Mouse (Mus musculus): ENCODE results near the gene Cct7. TPM values are rescaled to one million over a fixed set of nuclear protein-coding genes. Genes with fewer than 3 reads are reported as not detected.

The Cct7 gene
- polyA plus RNA-seq, 1 experiment from 2014 or later: 433 TPM

- Histone ChIP-seq H3K4me3 (ENCODE audit: low read depth, low read length) (no peak overlapping the region), H3K4me2 (replicated peaks; ENCODE audit: low read depth, low read length) (no peak overlapping the region), H3K27me3 (ENCODE audit: control insufficient read depth, insufficient read depth, low read length) (no peaks in the 10 kb centered on the region), H3K27ac (ENCODE audit: low read length) (no peak overlapping the region), H3K4me1 (ENCODE audit: control insufficient read depth, insufficient read depth, low read length) (no peaks in the 10 kb centered on the region), H3K36me3 (ENCODE audit: control insufficient read depth, insufficient read depth, low read length) (peaks cover 42% of the 10 kb centered on the region), H3K9me3 (ENCODE audit: control insufficient read depth, low read depth, low read length) (no peaks in the 10 kb centered on the region), H3K9ac (replicated peaks; ENCODE audit: low read depth, low read length) (no peak overlapping the region)
- WGBS: 75% methylated on average over 5 of the region's 5 CpGs
- ATAC-seq (ENCODE audit: insufficient number of reproducible peaks, insufficient read depth, low FRiP score, low read depth): no peak
Measured at GRCm38 (mm10) chr6:85469660-85470430, 18.5 kb downstream of the Cct7 start.

- Histone ChIP-seq H3K36me3 (ENCODE audit: control insufficient read depth, insufficient read depth, low read length) (peaks cover 22% of the 10 kb centered on the region), H3K9ac (replicated peaks; ENCODE audit: low read depth, low read length) (no peak overlapping the region), H3K4me2 (replicated peaks; ENCODE audit: low read depth, low read length) (no peak overlapping the region), H3K4me3 (ENCODE audit: low read depth, low read length) (no peak overlapping the region), H3K9me3 (ENCODE audit: control insufficient read depth, low read depth, low read length) (no peaks in the 10 kb centered on the region), H3K27ac (ENCODE audit: low read length) (no peak overlapping the region), H3K27me3 (ENCODE audit: control insufficient read depth, insufficient read depth, low read length) (no peaks in the 10 kb centered on the region), H3K4me1 (ENCODE audit: control insufficient read depth, insufficient read depth, low read length) (no peaks in the 10 kb centered on the region)
- 58% methylated on average over 8 of the region's 8 CpGs for whole genome bisulfite sequencing
- no peak; the same call in 1 of the 2 replicates for ATAC-seq (ENCODE audit: insufficient number of reproducible peaks, insufficient read depth, low FRiP score, low read depth)
Measured at GRCm38 (mm10) chr6:85471962-85472361, 20.6 kb downstream of the Cct7 start.

GRCm38 (mm10) chr6:85472542-85472941, 21.2 kb downstream of the Cct7 start:
- H3K4me1 ChIP-seq (ENCODE audit: control insufficient read depth, insufficient read depth, low read length): no peaks in the 10 kb centered on the region
- H3K9me3 ChIP-seq (ENCODE audit: control insufficient read depth, low read depth, low read length): no peaks in the 10 kb centered on the region
- 50% methylated on average over 5 of the region's 5 CpGs for WGBS
- H3K27me3 ChIP-seq (ENCODE audit: control insufficient read depth, insufficient read depth, low read length): no peaks in the 10 kb centered on the region
- H3K36me3 ChIP-seq (ENCODE audit: control insufficient read depth, insufficient read depth, low read length): peaks cover 16% of the 10 kb centered on the region
- H3K4me2 ChIP-seq (replicated peaks; ENCODE audit: low read depth, low read length): no peak overlapping the region
- H3K4me3 ChIP-seq (ENCODE audit: low read depth, low read length): no peak overlapping the region
- H3K27ac ChIP-seq (ENCODE audit: low read length): no peak overlapping the region
- ATAC-seq (ENCODE audit: insufficient number of reproducible peaks, insufficient read depth, low FRiP score, low read depth): no peak
- H3K9ac ChIP-seq (replicated peaks; ENCODE audit: low read depth, low read length): no peak overlapping the region

GRCm38 (mm10) chr6:85475581-85475980, 24.3 kb downstream of the Cct7 start:
- Histone ChIP-seq H3K4me1 (ENCODE audit: control insufficient read depth, insufficient read depth, low read length) (no peaks in the 10 kb centered on the region), H3K4me2 (replicated peaks; ENCODE audit: low read depth, low read length) (no peak overlapping the region), H3K9me3 (ENCODE audit: control insufficient read depth, low read depth, low read length) (no peaks in the 10 kb centered on the region), H3K36me3 (ENCODE audit: control insufficient read depth, insufficient read depth, low read length) (no peaks in the 10 kb centered on the region), H3K9ac (replicated peaks; ENCODE audit: low read depth, low read length) (no peak overlapping the region), H3K27me3 (ENCODE audit: control insufficient read depth, insufficient read depth, low read length) (no peaks in the 10 kb centered on the region), H3K27ac (ENCODE audit: low read length) (no peak overlapping the region), H3K4me3 (ENCODE audit: low read depth, low read length) (no peak overlapping the region)
- WGBS: 73% methylated on average over 3 of the region's 3 CpGs
- no peak for ATAC-seq (ENCODE audit: insufficient number of reproducible peaks, insufficient read depth, low FRiP score, low read depth)

GRCm38 (mm10) chr6:85477366-85477917, 26.1 kb downstream of the Cct7 start:
- Histone ChIP-seq H3K9me3 (ENCODE audit: control insufficient read depth, low read depth, low read length) (no peaks in the 10 kb centered on the region), H3K27me3 (ENCODE audit: control insufficient read depth, insufficient read depth, low read length) (no peaks in the 10 kb centered on the region; the same call in 1 of the 2 replicates), H3K4me3 (ENCODE audit: low read depth, low read length) (no peak overlapping the region), H3K9ac (replicated peaks; ENCODE audit: low read depth, low read length) (no peak overlapping the region), H3K4me1 (ENCODE audit: control insufficient read depth, insufficient read depth, low read length) (no peaks in the 10 kb centered on the region), H3K27ac (ENCODE audit: low read length) (no peak overlapping the region), H3K36me3 (ENCODE audit: control insufficient read depth, insufficient read depth, low read length) (no peaks in the 10 kb centered on the region), H3K4me2 (replicated peaks; ENCODE audit: low read depth, low read length) (no peak overlapping the region)
- no peak for ATAC-seq (ENCODE audit: insufficient number of reproducible peaks, insufficient read depth, low FRiP score, low read depth)
- 37% methylated on average over 10 of the region's 10 CpGs for WGBS

GRCm38 (mm10) chr6:85478416-85478815, 27.1 kb downstream of the Cct7 start:
- no peak for ATAC-seq (ENCODE audit: insufficient number of reproducible peaks, insufficient read depth, low FRiP score, low read depth)
- Histone ChIP-seq H3K27me3 (ENCODE audit: control insufficient read depth, insufficient read depth, low read length) (peaks cover 3% of the 10 kb centered on the region; the same call in 1 of the 2 replicates), H3K4me3 (ENCODE audit: low read depth, low read length) (no peak overlapping the region), H3K9me3 (ENCODE audit: control insufficient read depth, low read depth, low read length) (no peaks in the 10 kb centered on the region), H3K4me2 (replicated peaks; ENCODE audit: low read depth, low read length) (no peak overlapping the region), H3K9ac (replicated peaks; ENCODE audit: low read depth, low read length) (no peak overlapping the region), H3K36me3 (ENCODE audit: control insufficient read depth, insufficient read depth, low read length) (no peaks in the 10 kb centered on the region), H3K4me1 (ENCODE audit: control insufficient read depth, insufficient read depth, low read length) (no peaks in the 10 kb centered on the region), H3K27ac (ENCODE audit: low read length) (no peak overlapping the region)
- 47% methylated on average over 14 of the region's 14 CpGs for WGBS

- 89% methylated on average over 5 of the region's 5 CpGs for WGBS
- no peak for ATAC-seq (ENCODE audit: insufficient number of reproducible peaks, insufficient read depth, low FRiP score, low read depth)
- Histone ChIP-seq H3K4me3 (ENCODE audit: low read depth, low read length) (no peak overlapping the region), H3K9me3 (ENCODE audit: control insufficient read depth, low read depth, low read length) (no peaks in the 10 kb centered on the region), H3K27ac (ENCODE audit: low read length) (no peak overlapping the region), H3K4me1 (ENCODE audit: control insufficient read depth, insufficient read depth, low read length) (no peaks in the 10 kb centered on the region), H3K27me3 (ENCODE audit: control insufficient read depth, insufficient read depth, low read length) (peaks cover 17% of the 10 kb centered on the region), H3K4me2 (replicated peaks; ENCODE audit: low read depth, low read length) (no peak overlapping the region), H3K9ac (replicated peaks; ENCODE audit: low read depth, low read length) (no peak overlapping the region), H3K36me3 (ENCODE audit: control insufficient read depth, insufficient read depth, low read length) (no peaks in the 10 kb centered on the region)
Measured at GRCm38 (mm10) chr6:85479979-85480378, 28.7 kb downstream of the Cct7 start.

GRCm38 (mm10) chr6:85480685-85481084, 29.4 kb downstream of the Cct7 start:
- Histone ChIP-seq H3K4me2 (replicated peaks; ENCODE audit: low read depth, low read length) (no peak overlapping the region), H3K27ac (ENCODE audit: low read length) (no peak overlapping the region), H3K27me3 (ENCODE audit: control insufficient read depth, insufficient read depth, low read length) (peaks cover 22% of the 10 kb centered on the region), H3K9ac (replicated peaks; ENCODE audit: low read depth, low read length) (no peak overlapping the region), H3K9me3 (ENCODE audit: control insufficient read depth, low read depth, low read length) (no peaks in the 10 kb centered on the region), H3K4me3 (ENCODE audit: low read depth, low read length) (no peak overlapping the region), H3K36me3 (ENCODE audit: control insufficient read depth, insufficient read depth, low read length) (no peaks in the 10 kb centered on the region), H3K4me1 (ENCODE audit: control insufficient read depth, insufficient read depth, low read length) (no peaks in the 10 kb centered on the region)
- WGBS: 75% methylated on average over 16 of the region's 16 CpGs
- ATAC-seq (ENCODE audit: insufficient number of reproducible peaks, insufficient read depth, low FRiP score, low read depth): no peak

Data from stomach, embryonic 14.5 days (tissue).